Mouse (Mus musculus): ENCODE measurements around the gene Slc41a1.

DNA sequence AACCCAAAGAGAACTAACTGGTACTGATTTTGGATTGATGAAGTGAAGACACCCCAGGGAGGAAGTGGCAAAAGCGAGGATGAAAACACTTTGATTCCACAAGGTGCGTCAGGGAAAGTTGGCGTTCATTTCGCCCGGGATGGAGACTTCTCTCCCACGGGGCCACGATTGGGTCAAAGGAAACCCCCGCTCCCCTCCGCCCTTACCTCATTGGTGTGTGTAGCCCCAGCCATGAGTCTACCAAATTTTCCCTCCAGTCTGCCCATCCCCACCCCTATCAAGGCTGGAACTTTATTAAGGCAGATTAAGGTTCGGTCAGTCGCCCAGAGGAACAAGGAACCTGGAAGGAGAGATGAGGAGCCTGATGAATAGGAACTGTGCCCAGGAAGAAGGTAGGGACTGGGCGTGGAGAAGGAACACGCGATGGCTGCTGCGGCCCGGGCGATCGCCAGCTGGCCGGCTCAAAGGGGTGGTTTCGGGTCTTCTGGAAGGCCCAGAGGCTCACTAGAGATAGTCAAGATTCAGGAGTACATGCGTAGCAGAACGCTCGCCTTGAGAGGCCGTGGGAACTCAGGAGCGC is at the start of gene Slc41a1:
- TF ChIP-seq CTCF (IDR thresholded peaks at IDR 0.05) = no peak
- 0 out of 2 replicates have a peak, but pooled peaks have one; percentile 2 for TF ChIP-seq EP300 (IDR thresholded peaks at IDR 0.05)

Measured in lung, postnatal 0 days (tissue).